Mouse (Mus musculus): ENCODE measurements at regions not wholly inside any gene's neighbourhood (a gene's known extent, or its start where the extent isn't known, plus 50 kb on each side); places are given as distances from the start of the nearest gene placed in this dataset.

DNA sequence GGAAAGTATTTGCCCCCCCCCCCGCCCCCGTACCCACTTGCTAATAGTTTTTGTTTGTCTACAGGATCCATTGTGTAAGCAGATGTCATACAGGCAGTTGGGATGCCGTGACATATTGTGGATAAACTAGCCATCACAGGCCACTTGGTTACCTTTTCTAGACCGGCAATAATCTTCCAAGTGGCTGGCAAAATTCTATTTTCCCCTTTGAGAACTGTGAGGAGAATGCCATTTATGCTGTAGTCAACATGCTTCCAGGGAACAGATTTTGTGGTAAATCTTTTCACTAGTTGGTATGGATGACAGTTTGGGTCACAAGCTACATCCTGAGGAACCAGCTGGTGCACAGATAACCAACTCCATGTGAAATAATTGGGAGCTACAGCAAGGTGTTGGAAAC, 456.5 kb upstream of the Plxna2 start:
- Histone ChIP-seq H3K27ac (ENCODE audit: low read depth, low read length) (peak overlapping the region; percentile 66; the same call in 1 of the 2 replicates), H3K4me3 (ENCODE audit: low read depth, low read length) (no peak overlapping the region), H3K9ac (ENCODE audit: low read length) (no peak overlapping the region), H3K4me2 (ENCODE audit: low read depth, low read length, severe bottlenecking) (no peak overlapping the region), H3K36me3 (ENCODE audit: control insufficient read depth, insufficient read depth, low read length) (no peaks in the 10 kb centered on the region), H3K4me1 (replicated peaks; ENCODE audit: control insufficient read depth, insufficient read depth, low read length) (no peaks in the 10 kb centered on the region; the same call in 1 of the 2 replicates), H3K27me3 (ENCODE audit: control insufficient read depth, insufficient read depth, low read length) (no peaks in the 10 kb centered on the region), H3K9me3 (ENCODE audit: control insufficient read depth, low read length) (no peaks in the 10 kb centered on the region)
- ATAC-seq (replicated peaks; ENCODE audit: low FRiP score) (peak; percentile 17), DNase-seq (ENCODE audit: low spot score) (no peak)
- 72% methylated on average over 4 of the region's 4 CpGs for whole genome bisulfite sequencing

DNA sequence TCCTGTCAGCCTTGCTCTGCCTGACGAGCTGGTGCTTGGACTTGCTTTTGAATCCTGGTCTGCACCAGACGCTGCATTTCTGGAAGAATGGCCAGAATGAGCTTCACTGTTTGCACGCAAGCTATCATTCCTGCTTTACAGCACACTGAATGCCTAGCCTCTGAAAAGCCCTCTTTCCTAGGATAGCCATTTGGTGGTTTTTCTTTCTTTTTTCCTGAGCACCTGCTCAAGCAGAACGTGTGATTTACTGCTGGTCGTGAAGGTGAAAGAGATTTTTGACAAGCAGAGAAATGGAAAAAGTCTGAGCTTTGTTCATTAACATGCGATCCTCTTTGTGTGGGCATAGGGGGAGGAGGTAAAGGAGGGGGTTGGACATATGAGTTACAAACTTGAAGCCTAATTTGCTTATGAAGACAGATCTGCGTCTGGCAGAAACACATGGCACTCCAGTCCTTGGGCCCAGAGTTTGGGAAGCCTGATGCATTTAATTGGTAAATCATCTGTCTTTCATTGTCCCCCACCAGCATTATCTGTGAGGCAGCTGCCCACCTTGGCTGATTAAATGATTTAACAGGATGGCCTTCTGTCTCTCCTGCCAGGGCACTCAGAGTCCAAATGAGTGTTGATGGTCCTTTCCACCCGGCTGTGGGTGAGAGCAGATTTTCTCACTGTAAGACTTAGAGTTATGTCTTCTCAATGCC, 457.1 kb upstream of the Plxna2 start:
- peak overlapping the region; percentile 66 for H3K27ac ChIP-seq (ENCODE audit: low read depth, low read length)

DNA sequence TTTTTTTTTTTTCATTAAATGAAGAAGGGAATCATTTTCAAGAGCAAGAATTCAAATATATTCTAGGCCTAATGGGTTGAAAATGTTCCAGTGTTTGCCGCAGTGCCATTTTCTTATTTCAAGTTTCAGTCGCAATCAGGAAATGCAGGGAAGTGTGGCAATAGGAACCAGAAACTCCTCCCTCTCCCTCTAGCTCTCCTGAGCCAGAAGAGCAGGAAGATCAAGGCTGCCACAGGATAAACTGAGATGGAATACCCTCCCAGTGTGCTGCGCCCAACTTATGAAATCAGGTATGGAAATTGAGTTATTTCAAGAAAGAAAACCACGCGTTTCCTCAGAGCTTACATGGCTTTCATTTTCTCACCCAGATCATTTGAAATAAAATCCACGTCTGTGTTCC, 460.8 kb upstream of the Plxna2 start:
- ATAC-seq (replicated peaks; ENCODE audit: low FRiP score): no peak
- Histone ChIP-seq H3K27ac (ENCODE audit: low read depth, low read length) (no peak overlapping the region), H3K27me3 (ENCODE audit: control insufficient read depth, insufficient read depth, low read length) (no peaks in the 10 kb centered on the region), H3K4me2 (ENCODE audit: low read depth, low read length, severe bottlenecking) (no peak overlapping the region), H3K36me3 (ENCODE audit: control insufficient read depth, insufficient read depth, low read length) (no peaks in the 10 kb centered on the region), H3K9me3 (ENCODE audit: control insufficient read depth, low read length) (no peaks in the 10 kb centered on the region), H3K4me3 (ENCODE audit: low read depth, low read length) (no peak overlapping the region), H3K4me1 (replicated peaks; ENCODE audit: control insufficient read depth, insufficient read depth, low read length) (no peaks in the 10 kb centered on the region; the same call in 1 of the 2 replicates), H3K9ac (ENCODE audit: low read length) (no peak overlapping the region)
- 92% methylated on average over 6 of the region's 6 CpGs for WGBS
- DNase-seq (ENCODE audit: low spot score): no peak

More for the DNA sequence above, 457.1 kb upstream of the Plxna2 start:
- no peak overlapping the region for H3K9ac ChIP-seq (ENCODE audit: low read length)
- H3K4me1 ChIP-seq (replicated peaks; ENCODE audit: control insufficient read depth, insufficient read depth, low read length): no peaks in the 10 kb centered on the region; the same call in 1 of the 2 replicates
- H3K4me2 ChIP-seq (ENCODE audit: low read depth, low read length, severe bottlenecking): no peak overlapping the region
- no peak overlapping the region for H3K4me3 ChIP-seq (ENCODE audit: low read depth, low read length)
- H3K36me3 ChIP-seq (ENCODE audit: control insufficient read depth, insufficient read depth, low read length): no peaks in the 10 kb centered on the region
- no peaks in the 10 kb centered on the region for H3K27me3 ChIP-seq (ENCODE audit: control insufficient read depth, insufficient read depth, low read length)
- peak; percentile 57 for DNase-seq (ENCODE audit: low spot score)
- no peaks in the 10 kb centered on the region for H3K9me3 ChIP-seq (ENCODE audit: control insufficient read depth, low read length)
- WGBS: 37% methylated on average over 8 of the region's 8 CpGs
- ATAC-seq (replicated peaks; ENCODE audit: low FRiP score): peak; percentile 86

DNA sequence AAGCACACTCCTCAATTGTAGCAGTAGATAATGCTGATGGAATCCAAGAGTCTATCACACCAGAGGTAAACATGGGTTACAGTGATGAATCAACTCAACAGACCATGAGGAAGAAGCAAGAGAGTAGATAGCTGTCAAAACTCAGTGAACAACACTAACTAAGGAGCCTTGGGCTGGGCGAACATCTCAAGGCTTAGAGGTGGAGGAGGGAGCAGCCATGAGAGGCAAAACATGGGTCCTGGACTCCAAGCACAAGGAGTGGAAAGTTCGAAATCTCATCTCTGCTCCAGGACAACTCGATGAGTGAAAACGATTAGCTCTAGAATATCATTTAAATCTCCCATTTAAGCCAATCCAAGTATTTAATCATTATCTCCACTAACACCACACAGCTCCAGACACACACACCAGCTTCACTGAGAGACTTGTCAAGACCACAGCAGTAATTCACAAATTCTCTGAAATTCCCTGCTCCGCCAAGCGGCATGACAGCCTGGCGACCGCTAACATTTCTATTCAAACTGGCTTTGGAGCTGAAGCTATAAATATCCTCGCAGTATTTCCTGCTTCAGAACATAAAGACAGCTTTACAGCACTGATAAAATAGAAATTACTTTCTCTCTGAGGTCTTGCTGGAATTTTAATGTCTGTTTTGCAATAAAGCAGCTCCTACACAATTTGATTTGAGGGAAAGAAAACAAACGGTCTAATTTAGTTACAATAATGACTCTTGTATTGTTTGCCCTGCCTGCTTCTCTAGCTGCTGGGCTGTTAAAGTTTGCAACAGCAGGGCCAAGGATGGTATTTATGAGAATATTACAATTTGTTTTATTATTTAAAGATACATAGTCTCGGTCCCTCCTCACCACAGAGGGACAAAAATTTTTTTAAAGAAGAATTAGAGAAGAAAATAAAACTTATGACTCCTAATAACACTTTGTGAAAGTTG, 469.3 kb upstream of the Plxna2 start:
- Histone ChIP-seq H3K4me1 (replicated peaks; ENCODE audit: control insufficient read depth, insufficient read depth, low read length) (no peaks in the 10 kb centered on the region), H3K4me2 (ENCODE audit: low read depth, low read length, severe bottlenecking) (no peak overlapping the region), H3K27me3 (ENCODE audit: control insufficient read depth, insufficient read depth, low read length) (no peaks in the 10 kb centered on the region), H3K4me3 (ENCODE audit: low read depth, low read length) (no peak overlapping the region), H3K36me3 (ENCODE audit: control insufficient read depth, insufficient read depth, low read length) (no peaks in the 10 kb centered on the region), H3K9ac (ENCODE audit: low read length) (no peak overlapping the region), H3K27ac (ENCODE audit: low read depth, low read length) (no peak overlapping the region), H3K9me3 (ENCODE audit: control insufficient read depth, low read length) (no peaks in the 10 kb centered on the region)
- WGBS: 82% methylated on average over 11 of the region's 11 CpGs
- no peak for DNase-seq (ENCODE audit: low spot score)
- ATAC-seq (replicated peaks; ENCODE audit: low FRiP score): no peak

DNA sequence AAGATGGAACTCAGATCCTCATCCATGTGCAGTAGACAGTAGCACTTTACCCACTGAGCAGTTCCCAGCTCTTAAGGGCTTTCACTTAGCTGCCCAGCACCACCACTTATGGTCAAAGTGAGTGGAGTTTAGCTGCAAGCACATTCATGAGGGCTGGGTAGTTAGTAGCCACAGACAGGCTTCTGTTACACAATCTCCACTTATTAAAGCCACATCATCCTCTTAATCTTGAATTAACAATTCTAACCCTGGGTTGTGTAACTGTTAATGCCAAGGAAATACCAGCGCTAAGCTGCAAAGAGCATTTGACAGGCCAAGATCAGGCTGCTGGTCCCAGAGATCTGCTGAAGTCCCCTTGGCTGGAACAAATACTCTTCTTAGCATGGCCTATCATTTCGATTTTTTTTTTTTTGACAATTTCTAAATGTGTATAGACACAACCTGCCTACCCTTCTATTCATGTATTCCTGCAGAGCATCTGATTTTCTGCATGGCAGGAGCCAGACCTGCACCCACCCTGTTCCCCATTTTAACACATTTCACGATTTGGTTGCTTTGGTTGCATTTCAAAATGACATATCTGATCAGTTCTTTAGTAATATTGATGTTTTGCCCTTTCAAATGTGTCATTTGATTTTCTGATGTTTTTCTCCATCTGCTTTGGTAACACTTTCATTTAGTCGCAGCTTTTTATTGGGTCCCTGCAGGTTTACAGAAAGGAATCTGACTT, 500.2 kb upstream of the Plxna2 start:
- Histone ChIP-seq H3K27ac (ENCODE audit: low read depth, low read length) (no peak overlapping the region), H3K9ac (ENCODE audit: low read length) (no peak overlapping the region), H3K36me3 (ENCODE audit: control insufficient read depth, insufficient read depth, low read length) (no peaks in the 10 kb centered on the region), H3K4me3 (ENCODE audit: low read depth, low read length) (no peak overlapping the region), H3K4me2 (ENCODE audit: low read depth, low read length, severe bottlenecking) (no peak overlapping the region), H3K4me1 (replicated peaks; ENCODE audit: control insufficient read depth, insufficient read depth, low read length) (no peaks in the 10 kb centered on the region), H3K27me3 (ENCODE audit: control insufficient read depth, insufficient read depth, low read length) (no peaks in the 10 kb centered on the region), H3K9me3 (ENCODE audit: control insufficient read depth, low read length) (no peaks in the 10 kb centered on the region)
- ATAC-seq (replicated peaks; ENCODE audit: low FRiP score): no peak
- 82% methylated on average over 4 of the region's 4 CpGs for WGBS
- DNase-seq (ENCODE audit: low spot score): no peak

DNA sequence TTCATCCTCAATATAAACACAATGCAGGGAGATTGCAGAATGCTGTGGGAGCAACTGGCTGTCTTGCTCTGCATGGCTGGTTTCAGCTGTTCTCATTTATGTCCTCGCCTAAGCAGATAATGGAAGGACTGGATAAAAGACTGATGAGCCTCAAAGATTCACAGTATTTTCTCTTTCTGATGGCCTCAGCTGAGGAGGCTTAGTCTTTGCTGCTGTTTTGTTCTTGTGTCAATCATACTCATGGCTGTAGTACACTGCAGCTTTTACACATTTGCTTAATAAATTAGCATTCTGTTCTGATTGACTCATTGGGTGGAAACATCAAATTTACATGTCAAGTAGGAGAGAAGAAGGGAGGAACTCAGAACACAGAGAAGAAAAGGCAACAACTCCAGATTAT, 503.6 kb upstream of the Plxna2 start:
- 36% methylated on average over 1 of the region's 1 CpGs for WGBS
- ATAC-seq (replicated peaks; ENCODE audit: low FRiP score): no peak

DNA sequence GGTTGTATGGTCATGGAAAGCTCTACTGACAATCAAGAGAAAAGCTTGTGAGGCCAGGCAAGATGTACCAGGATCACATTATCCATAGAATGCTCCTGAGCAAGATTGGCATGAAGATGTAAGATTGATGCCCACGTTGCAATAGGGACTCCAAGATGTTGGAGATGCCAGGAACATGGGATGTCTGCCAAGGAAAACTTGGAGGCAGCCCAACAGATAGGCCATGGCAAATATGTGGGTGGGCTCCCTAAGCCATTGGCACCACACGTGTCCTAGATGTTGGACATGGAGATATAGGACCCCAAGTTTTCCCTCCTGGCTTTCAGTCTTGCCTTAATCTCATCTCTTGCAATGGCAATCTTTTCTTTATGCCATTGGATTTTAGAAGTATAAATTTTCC, 506.1 kb upstream of the Plxna2 start:
- Histone ChIP-seq H3K9me3 (ENCODE audit: control insufficient read depth, low read length) (no peaks in the 10 kb centered on the region), H3K27ac (ENCODE audit: low read depth, low read length) (no peak overlapping the region), H3K4me1 (replicated peaks; ENCODE audit: control insufficient read depth, insufficient read depth, low read length) (peaks cover 14% of the 10 kb centered on the region), H3K36me3 (ENCODE audit: control insufficient read depth, insufficient read depth, low read length) (no peaks in the 10 kb centered on the region), H3K9ac (ENCODE audit: low read length) (no peak overlapping the region), H3K27me3 (ENCODE audit: control insufficient read depth, insufficient read depth, low read length) (no peaks in the 10 kb centered on the region), H3K4me3 (ENCODE audit: low read depth, low read length) (no peak overlapping the region), H3K4me2 (ENCODE audit: low read depth, low read length, severe bottlenecking) (no peak overlapping the region)
- DNase-seq (ENCODE audit: low spot score) (no peak), ATAC-seq (replicated peaks; ENCODE audit: low FRiP score) (no peak)
- 74% methylated on average over 2 of the region's 2 CpGs for WGBS

More for the DNA sequence above, 503.6 kb upstream of the Plxna2 start:
- H3K9ac ChIP-seq (ENCODE audit: low read length): no peak overlapping the region
- no peaks in the 10 kb centered on the region for H3K36me3 ChIP-seq (ENCODE audit: control insufficient read depth, insufficient read depth, low read length)
- no peaks in the 10 kb centered on the region for H3K27me3 ChIP-seq (ENCODE audit: control insufficient read depth, insufficient read depth, low read length)
- DNase-seq (ENCODE audit: low spot score): no peak
- H3K27ac ChIP-seq (ENCODE audit: low read depth, low read length): no peak overlapping the region
- no peaks in the 10 kb centered on the region for H3K9me3 ChIP-seq (ENCODE audit: control insufficient read depth, low read length)
- H3K4me3 ChIP-seq (ENCODE audit: low read depth, low read length): no peak overlapping the region
- no peak overlapping the region for H3K4me2 ChIP-seq (ENCODE audit: low read depth, low read length, severe bottlenecking)
- peaks cover 3% of the 10 kb centered on the region; the same call in 1 of the 2 replicates for H3K4me1 ChIP-seq (replicated peaks; ENCODE audit: control insufficient read depth, insufficient read depth, low read length)

Data from forebrain, embryonic 11.5 days (tissue).